Mouse (Mus musculus): ENCODE data around the gene Dus2.
"Not testable (repeated sequence)": the region's sequence is repeated elsewhere in the genome, so short reads cannot be mapped to it uniquely, and the experiment has no call there.

Gene Dus2

DNA sequence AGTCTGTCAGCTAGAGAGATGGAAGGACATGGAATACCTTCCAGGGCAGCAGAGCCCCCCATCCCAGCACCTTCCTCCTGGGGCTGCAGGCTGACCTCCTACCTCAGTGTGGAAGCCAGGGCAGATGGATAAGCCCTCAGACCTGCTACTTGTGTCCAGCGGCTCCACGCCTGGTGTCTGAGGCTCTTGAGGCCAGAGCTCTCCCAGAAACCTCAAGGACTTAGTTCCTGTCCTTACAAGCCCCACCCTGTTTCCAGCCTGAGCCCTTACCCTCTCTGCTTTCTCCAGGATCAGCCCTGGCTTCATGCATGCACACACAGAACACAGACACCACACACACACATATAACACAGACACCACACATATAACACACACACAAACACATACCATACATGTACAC is 409 bp downstream of the Dus2 start:
- DNase-seq, result no peak

GRCm38 (mm10) chr8:105992499-105992898 is 1.4 kb downstream of the Dus2 start:
- DNase-seq, result no peak

- no peak for DNase-seq
These were observed 2.1 kb downstream of the Dus2 start for GRCm38 (mm10) chr8:105993226-105993625.

- no peak for DNase-seq
These were observed 5.2 kb downstream of the Dus2 start for GRCm38 (mm10) chr8:105996359-105996758.

DNA sequence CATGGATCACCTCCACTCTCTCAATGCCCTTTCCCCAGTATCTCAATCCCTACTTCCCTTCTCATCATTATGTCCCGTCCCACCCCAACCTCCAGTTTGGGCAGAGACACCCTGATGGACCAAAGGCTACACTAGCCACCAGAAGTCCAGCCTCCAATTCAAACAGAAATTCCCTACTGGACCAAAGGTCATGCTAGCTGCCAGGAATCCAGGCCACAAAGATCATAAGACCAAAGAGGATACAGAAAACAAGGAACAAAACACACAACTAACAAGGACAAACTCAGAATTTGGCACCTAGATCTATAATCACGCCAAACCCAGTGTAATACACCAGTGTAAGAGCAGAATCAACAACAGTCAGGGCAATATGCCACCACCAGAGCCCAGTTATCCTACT is 7.8 kb downstream of the Dus2 start:
- no peak for DNase-seq

DNA sequence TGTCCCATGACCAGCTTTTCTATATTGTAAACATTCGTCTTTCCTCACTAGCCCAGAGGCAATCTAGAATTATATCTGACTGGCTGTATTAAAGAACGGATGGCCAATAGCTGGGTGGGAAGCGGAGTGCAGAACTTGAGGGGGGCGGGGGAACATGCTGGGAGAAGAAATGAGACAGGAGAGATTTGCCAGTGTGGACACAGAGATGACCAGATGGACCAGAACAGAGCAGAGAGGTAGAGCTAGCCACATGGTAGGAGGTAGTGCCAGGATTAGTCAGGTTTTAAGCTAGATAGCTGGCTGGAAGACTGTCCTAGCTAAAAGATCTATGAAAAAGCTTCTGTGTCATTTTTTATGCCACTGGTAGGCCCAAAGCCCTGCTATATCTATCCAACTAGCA is 10.8 kb downstream of the Dus2 start:
- no peak for DNase-seq

DNA sequence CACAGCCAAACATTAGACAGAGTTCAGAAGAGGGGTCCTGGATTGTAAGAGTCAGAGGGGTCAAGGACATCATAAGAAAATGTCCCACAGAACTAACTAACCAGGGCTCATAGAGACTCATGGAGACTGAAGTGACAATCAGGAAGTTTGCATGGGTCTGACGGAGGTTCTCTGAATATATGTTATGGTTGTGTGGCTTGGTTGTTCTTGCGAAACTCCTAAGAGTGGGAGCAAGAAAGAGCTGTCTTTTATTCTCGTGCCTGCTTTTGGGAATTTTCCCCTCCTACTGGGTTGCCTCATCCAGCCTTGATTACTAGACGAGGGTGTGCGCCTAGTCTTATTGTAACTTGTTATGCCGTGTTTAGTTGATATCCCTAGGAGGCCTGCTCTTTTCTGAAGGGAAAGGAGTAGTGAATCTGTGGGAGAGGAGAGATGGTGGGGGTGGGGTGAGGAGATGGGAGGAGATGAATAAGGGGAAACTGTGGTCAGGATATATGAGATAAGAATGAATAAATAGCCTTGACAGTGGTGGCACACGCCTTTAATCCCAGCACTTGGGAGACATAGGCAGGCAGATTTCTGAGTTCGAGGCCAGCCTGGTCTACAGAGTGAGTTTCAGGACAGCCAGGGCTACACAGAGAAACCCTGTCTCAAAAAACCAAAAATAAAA is 13.5 kb downstream of the Dus2 start:
- no peak for DNase-seq

DNA sequence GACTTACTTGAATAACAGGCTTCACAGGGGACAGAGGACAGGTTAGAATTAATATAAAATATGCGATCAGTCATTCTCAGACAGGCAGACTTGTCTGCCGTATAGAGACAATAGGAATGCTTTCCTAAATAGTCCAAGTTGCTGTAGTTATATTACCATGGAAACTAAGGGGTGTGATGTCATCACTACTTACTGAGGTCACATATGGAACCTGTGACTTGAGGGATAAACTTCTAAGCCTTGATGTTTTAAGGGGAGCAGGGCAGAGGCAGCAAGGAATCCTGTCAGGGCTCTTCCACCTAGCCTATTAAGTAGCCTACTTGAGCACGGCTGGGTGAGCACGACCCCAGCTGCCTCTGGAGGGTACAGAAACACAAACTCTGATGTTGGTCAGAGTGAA is 14.7 kb downstream of the Dus2 start, which contains the start of gene Dpep2nb:
TSS of gene Dpep2nb (minus strand) at position 101 of the 400 bp plus-strand sequence.
- DNase-seq, result no peak

DNA sequence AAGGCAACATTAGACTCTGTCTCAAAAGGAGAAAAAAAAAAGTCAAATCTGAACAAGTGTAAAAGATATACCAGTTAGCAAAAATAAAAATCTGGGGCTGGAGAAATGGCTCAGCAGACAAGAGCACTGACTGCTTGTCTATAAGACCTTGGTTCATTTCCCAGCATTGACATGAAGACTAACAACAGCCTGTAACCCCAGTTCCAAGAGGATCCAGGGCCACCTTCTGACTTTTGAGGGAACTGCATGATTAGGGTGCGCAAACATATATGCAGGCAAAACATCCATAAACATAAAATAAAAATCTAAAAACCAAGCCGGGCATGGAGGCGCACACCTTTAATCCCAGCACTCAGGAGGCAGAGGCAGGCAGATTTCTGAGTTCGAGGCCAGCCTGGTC is 15.3 kb downstream of the Dus2 start:
- DNase-seq, result no peak

- DNase-seq, result no peak
These were observed 16.0 kb downstream of the Dus2 start for GRCm38 (mm10) chr8:106007135-106007534.

- DNase-seq, result not testable (repeated sequence)
These were observed 16.8 kb downstream of the Dus2 start for GRCm38 (mm10) chr8:106007891-106008290.

DNA sequence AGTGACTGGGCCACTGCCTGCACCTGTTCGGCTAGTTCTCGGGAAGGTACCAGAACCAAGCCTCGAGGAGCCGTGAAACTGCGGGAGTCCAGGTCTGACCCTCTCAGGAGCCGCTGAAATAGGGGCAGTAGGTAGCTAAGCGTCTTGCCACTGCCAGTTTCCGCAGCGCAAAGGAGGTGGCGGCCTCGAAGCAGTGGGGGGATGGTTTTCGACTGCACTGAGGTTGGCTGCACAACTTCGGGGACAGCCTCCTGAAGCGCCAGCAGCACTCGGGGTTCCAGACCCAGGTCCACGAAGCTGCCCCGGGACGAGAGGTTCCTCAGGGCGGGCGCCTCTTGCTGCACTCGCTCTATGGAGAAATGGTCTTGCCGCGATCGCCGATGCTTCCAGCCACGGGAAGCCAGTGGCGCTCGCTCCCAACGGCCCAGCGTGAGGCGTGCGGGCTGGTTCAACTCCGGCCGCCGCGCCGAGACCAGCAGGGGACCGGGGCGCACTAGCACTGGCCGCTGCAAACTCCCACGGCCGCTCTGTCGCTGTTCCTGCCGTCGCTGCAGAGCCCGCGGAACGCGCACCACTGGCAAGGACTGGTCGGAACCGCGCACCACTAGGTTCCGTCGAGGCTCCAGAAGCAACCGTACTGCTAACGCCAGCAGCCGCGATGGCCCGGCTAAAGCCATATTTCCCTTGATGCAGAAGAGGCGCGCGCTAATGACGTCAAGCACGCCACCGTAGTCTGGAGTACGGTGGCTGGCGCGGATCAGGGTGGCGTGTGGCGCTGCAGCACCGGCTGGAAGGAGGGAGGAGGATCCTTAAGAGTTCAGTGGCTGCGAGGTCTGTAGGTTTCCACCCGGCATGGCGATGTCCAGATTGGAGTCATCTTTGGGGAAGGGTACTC is 19.9 kb downstream of the Dus2 start:
- peak; percentile 95 for DNase-seq

- DNase-seq, result no peak
These were observed 20.5 kb downstream of the Dus2 start, which contains the start of gene Ddx28 for GRCm38 (mm10) chr8:106011643-106011986. Ddx28 (minus strand) TSS chr8:106011882.

DNA sequence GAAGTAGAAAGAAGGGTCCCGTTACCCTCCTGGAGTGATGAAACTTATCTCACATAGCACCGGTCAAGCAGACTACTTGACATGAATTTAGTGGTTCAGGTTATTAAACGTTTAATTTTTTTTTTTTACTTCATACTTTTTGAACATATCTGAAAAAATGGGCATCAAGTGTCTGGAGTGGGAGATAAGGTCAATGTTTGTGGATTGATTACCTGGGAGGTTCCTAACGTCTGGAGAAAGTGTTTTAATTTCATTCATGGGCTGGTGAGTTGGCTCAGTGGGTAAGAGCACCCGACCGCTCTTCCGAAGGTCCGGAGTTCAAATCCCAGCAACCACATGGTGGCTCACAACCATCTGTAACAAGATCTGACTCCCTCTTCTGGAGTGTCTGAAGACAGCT is 21.1 kb downstream of the Dus2 start:
- not testable (repeated sequence) for DNase-seq

DNA sequence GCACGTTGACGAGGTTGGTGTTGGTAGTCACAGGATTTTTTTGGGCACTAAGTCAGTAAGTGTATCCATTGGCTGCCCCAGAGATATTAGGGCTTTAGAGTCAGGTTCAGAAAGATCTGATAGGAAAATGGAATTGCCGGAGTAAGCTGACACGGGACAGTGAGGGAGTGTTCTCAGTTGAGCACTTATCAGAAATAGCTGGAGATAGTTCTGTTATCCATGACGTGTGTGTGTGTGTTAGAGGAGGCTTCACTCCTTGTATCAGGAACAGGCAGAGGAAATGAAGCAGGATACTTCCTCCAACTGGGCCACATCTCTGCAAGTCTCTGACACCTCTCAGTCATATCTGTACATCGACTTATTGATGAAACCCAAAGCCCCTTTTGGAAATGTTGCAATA is 25.1 kb downstream of the Dus2 start:
- DNase-seq, result no peak

- no peak for DNase-seq
These were observed 26.0 kb downstream of the Dus2 start for GRCm38 (mm10) chr8:106017130-106017529.

DNA sequence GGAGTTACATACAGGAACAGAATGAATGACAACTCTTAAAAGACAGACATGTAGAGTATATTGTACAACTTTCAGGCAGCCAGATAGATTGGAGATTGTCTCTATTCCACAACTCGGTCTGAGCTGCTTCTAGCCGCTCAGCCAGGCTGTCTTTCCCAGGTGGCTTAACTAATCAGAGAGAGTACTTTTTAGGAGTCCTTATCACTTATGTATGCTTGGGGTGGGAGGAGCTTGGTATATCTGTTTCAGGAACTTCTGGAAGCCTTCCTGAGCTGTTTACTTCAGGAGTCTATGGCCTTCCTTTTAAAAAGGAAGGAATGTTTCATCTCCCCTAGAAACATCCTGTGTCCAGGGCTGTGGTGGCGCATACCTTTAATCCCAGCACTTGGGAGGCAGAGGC is 26.9 kb downstream of the Dus2 start:
- DNase-seq, result no peak

DNA sequence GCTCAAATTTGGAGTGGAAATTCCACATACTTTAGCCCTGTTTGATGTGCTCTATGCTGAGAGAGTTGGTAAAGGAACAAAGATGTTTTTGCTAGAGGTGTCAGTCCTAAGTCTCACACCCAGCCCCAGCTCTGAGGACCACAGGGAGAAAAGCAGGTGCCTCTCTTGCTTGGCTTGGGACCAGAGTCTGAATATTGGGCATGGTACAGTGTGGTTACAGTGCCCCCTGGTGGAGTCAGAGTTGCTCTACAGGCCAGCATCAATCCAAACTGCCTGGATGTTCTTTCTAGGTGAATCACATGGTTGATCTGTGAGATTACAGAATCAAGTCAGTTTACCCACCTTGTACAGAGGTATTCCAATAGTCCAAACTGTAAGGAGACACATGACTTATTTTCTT is 31.3 kb downstream of the Dus2 start:
- DNase-seq, result peak; percentile 70

GRCm38 (mm10) chr8:106038721-106039120 is 47.6 kb downstream of the Dus2 start:
- DNase-seq, result no peak

DNA sequence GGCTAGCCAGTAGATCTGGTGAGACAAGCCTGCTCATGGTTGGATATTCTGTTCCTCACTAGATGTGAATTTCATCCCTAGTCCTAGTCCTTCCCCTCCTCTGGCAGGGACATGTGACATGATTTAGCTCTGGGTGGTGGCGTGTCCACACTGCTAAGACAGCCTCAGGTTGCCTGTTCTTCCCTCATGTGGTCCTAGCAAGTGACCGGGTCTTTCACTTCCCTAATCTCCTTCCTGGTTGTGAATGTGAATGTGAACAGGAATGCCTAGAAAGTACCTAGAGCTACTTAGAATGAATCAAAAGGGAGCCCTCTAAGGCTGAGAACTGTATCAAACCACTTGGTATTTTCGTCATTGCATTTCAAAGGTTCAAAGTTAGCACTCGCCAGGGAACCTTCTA is 48.5 kb downstream of the Dus2 start:
- no peak for DNase-seq

DNA sequence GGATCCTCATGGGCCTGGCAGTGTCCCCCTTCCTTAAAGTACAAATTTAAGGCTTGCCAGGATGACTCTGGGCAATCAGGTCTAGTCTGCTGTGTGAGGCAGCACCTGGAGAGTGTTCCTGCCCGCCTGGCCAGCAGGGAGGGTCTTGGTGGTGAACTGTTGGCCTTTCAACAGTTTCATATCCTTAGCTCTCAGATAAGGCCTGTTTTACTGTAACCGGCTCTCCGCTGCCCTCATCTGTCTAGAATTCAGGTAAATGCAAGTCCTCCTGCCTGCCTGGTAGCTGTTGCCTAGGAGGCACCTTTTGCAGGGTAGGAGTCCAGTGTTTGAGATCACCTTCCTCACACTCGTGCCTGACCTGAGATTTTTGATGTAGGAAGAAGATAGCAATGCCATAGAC is 49.1 kb downstream of the Dus2 start:
- no peak for DNase-seq

DNA sequence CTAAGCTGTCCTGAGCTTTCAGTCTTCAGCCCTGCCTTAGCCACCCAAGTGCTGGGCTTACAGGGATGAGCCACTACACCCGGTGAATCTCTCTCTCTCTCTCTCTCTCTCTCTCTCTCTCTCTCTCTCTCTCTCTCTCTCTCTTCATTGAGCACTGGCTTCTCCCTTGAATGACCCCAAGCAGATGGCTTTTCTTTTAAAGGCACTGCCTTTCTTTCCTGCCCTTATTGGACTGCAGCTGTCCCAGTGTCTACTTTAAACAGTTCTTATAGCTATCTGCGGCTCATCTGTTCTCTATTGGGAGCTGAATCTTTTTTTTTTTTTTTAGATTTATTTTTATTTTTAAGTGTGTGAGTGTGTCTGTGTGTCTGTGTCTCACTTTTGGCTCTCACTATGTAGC is 51.9 kb downstream of the Dus2 start:
- DNase-seq, result no peak

- DNase-seq, result no peak
These were observed 53.0 kb downstream of the Dus2 start for GRCm38 (mm10) chr8:106044151-106044550.

GRCm38 (mm10) chr8:106046872-106047559 is 55.9 kb downstream of the Dus2 start:
- DNase-seq, result no peak
